Mouse (Mus musculus) myocyte (in vitro differentiated cells): Measurements from ENCODE around the gene Galnt4. TPM values are rescaled to one million over a fixed set of nuclear protein-coding genes. Genes with fewer than 3 reads are reported as not detected.

Experiments used
- H3K27me3 ChIP-seq: one replicate; pipeline ENCODE4 v1.6.1; 2011; ENCODE audit not compliant: control insufficient read depth, insufficient read depth, insufficient read length
- H3K36me3 ChIP-seq: one replicate; pipeline ENCODE4 v1.6.1; 2011; ENCODE audit not compliant: control insufficient read depth, insufficient read depth
- H3K4me2 ChIP-seq: one replicate; pipeline ENCODE4 v1.6.1; 2011; ENCODE audit warnings: low read depth, control low read depth
- H3K4me3 ChIP-seq: one replicate; pipeline ENCODE4 v1.5.1; 2011; ENCODE audit warnings: mild to moderate bottlenecking, control low read depth, moderate library complexity
- H3K79me2 ChIP-seq: one replicate; pipeline ENCODE4 v1.6.1; 2011; ENCODE audit not compliant: control insufficient read depth, insufficient read depth
- H3ac ChIP-seq: one replicate; pipeline ENCODE4 v1.6.1; 2011; ENCODE audit not compliant: control insufficient read depth, insufficient read length
- CEBPB ChIP-seq: IDR thresholded peaks from 2 replicates; pipeline ENCODE4 v1.6.1; 2011; ENCODE audit warnings: mild to moderate bottlenecking, moderate library complexity; ENCODE audit not compliant: poor library complexity, insufficient read depth, severe bottlenecking
- E2F4 ChIP-seq: IDR thresholded peaks from one replicate; pipeline ENCODE4 v1.6.1; 2011; ENCODE audit warnings: mild to moderate bottlenecking, control low read depth, moderate library complexity; ENCODE audit not compliant: insufficient read depth
- MAX ChIP-seq: IDR thresholded peaks from one replicate; pipeline ENCODE4 v1.6.1; 2011; ENCODE audit warnings: low read depth, mild to moderate bottlenecking, control low read depth
- MYOD1 ChIP-seq, 3 experiments: IDR thresholded peaks; one replicate each; pipeline ENCODE4 v1.6.1; 2011; ENCODE audit warnings: control low read depth in 2 of 3, low read depth in 2 of 3, mild to moderate bottlenecking in 2 of 3, moderate library complexity in 1 of 3; ENCODE audit not compliant: insufficient read length in 2 of 3, control insufficient read depth in 1 of 3
- MYOG ChIP-seq, 3 experiments: IDR thresholded peaks; one replicate each; pipeline ENCODE4 v1.6.1; 2011; ENCODE audit warnings: control low read depth in 2 of 3, low read depth in 2 of 3, mild to moderate bottlenecking in 2 of 3; ENCODE audit not compliant: insufficient read length in 2 of 3, control insufficient read depth in 1 of 3, insufficient read depth in 1 of 3
- POLR2A ChIP-seq: IDR thresholded peaks from one replicate; pipeline ENCODE4 v1.6.1; 2011; ENCODE audit warnings: low read depth, mild to moderate bottlenecking, control low read depth, moderate library complexity; ENCODE audit not compliant: insufficient read length
- POLR2AphosphoS2 ChIP-seq: IDR thresholded peaks from one replicate; pipeline ENCODE4 v1.6.1; 2011; ENCODE audit warnings: low read depth, control low read depth; ENCODE audit not compliant: insufficient read length
- REST ChIP-seq: IDR thresholded peaks from one replicate; pipeline ENCODE4 v1.6.1; 2011; ENCODE audit warnings: mild to moderate bottlenecking, control low read depth, moderate library complexity; ENCODE audit not compliant: insufficient read depth, insufficient read length
- SRF ChIP-seq: IDR thresholded peaks from one replicate; pipeline ENCODE4 v1.6.1; 2011; ENCODE audit warnings: low read depth; ENCODE audit not compliant: control insufficient read depth, insufficient read length
- TCF12 ChIP-seq: IDR thresholded peaks from one replicate; pipeline ENCODE4 v1.6.1; 2011; ENCODE audit warnings: mild to moderate bottlenecking, control low read depth; ENCODE audit not compliant: poor library complexity, insufficient read depth, severe bottlenecking
- TCF3 ChIP-seq: IDR thresholded peaks from one replicate; pipeline ENCODE4 v1.6.1; 2011; ENCODE audit warnings: low read depth, control low read depth; ENCODE audit not compliant: insufficient read length
- USF1 ChIP-seq: IDR thresholded peaks from one replicate; pipeline ENCODE4 v1.6.1; 2011; ENCODE audit warnings: low read depth, mild to moderate bottlenecking, control low read depth, moderate library complexity
- polyA plus RNA-seq: library from polyadenylated mRNA; unstranded; fragments of >200 nt; fragmentation: generic; extraction: Trizol; gene quantifications from one replicate; pipeline ENCODE4 v1.2.1, GENCODE M21; 2012; ENCODE audit warnings: missing spikeins

The Galnt4 gene
- polyA plus RNA-seq = 4.7 TPM

- no peaks in the 10 kb centered on the region for H3K36me3 ChIP-seq
- TF ChIP-seq POLR2A (peak; percentile 49), POLR2AphosphoS2 (no peak), MAX (peak; percentile 26)
- H3K4me2 ChIP-seq = peak within 1 kb of the TSS; percentile 100
- peaks cover 12% of the 10 kb centered on the region for H3K79me2 ChIP-seq
- peak within 1 kb of the TSS; percentile 48 for H3ac ChIP-seq
- H3K4me3 ChIP-seq = peak within 1 kb of the TSS; percentile 85
- H3K27me3 ChIP-seq = no peaks in the 10 kb centered on the region
These were observed at the start of gene Galnt4 for GRCm38 (mm10) chr10:99107964-99108363. Gene Galnt4, plus strand, starts transcription at chr10:99108159.

- Histone ChIP-seq H3ac (no peak overlapping the region), H3K4me3 (no peak overlapping the region), H3K79me2 (no peaks in the 10 kb centered on the region), H3K27me3 (no peaks in the 10 kb centered on the region), H3K4me2 (no peak overlapping the region), H3K36me3 (no peaks in the 10 kb centered on the region)
- TF ChIP-seq MAX (no peak), MYOD1 (IDR thresholded peaks at IDR 0.05; ENCODE audit: control insufficient read depth in 1 of 3, insufficient read length in 2 of 3, low read depth in 2 of 3) (no peak), E2F4 (no peak), USF1 (no peak), POLR2AphosphoS2 (no peak), REST (no peak), MYOG (IDR thresholded peaks at IDR 0.05; ENCODE audit: control insufficient read depth in 1 of 3, insufficient read depth in 1 of 3, insufficient read length in 2 of 3, low read depth in 2 of 3) (no peak), SRF (no peak), TCF12 (no peak), TCF3 (no peak), CEBPB (no peak), POLR2A (no peak)
These were observed 47.4 kb upstream of the Galnt4 start for GRCm38 (mm10) chr10:99060588-99060987.

GRCm38 (mm10) chr10:99061418-99061817 is 46.5 kb upstream of the Galnt4 start:
- no peak overlapping the region for H3K4me3 ChIP-seq
- TF ChIP-seq TCF3 = no peak
- no peak for TF ChIP-seq REST
- H3K36me3 ChIP-seq = no peaks in the 10 kb centered on the region
- H3ac ChIP-seq = no peak overlapping the region
- H3K79me2 ChIP-seq = no peaks in the 10 kb centered on the region
- H3K4me2 ChIP-seq = no peak overlapping the region
- H3K27me3 ChIP-seq = no peaks in the 10 kb centered on the region

- no peak for TF ChIP-seq POLR2AphosphoS2
- TF ChIP-seq SRF = no peak
- TF ChIP-seq REST = no peak
- no peak for TF ChIP-seq TCF3
- no peak for TF ChIP-seq USF1
- no peak for TF ChIP-seq POLR2A
- H3K79me2 ChIP-seq = no peaks in the 10 kb centered on the region
- H3K36me3 ChIP-seq = no peaks in the 10 kb centered on the region
- peak overlapping the region; percentile 36 for H3K4me2 ChIP-seq
- no peak overlapping the region for H3K4me3 ChIP-seq
- H3ac ChIP-seq = no peak overlapping the region
- no peaks in the 10 kb centered on the region for H3K27me3 ChIP-seq
These were observed 45.4 kb upstream of the Galnt4 start for GRCm38 (mm10) chr10:99062546-99062945.

- Histone ChIP-seq H3ac (no peak overlapping the region), H3K79me2 (no peaks in the 10 kb centered on the region), H3K27me3 (no peaks in the 10 kb centered on the region), H3K4me2 (no peak overlapping the region), H3K36me3 (no peaks in the 10 kb centered on the region), H3K4me3 (no peak overlapping the region)
- TF ChIP-seq POLR2AphosphoS2 (no peak), USF1 (no peak), POLR2A (no peak), REST (no peak), MAX (no peak), SRF (no peak), MYOG (IDR thresholded peaks at IDR 0.05; ENCODE audit: control insufficient read depth in 1 of 3, insufficient read depth in 1 of 3, insufficient read length in 2 of 3, low read depth in 2 of 3) (no peak), E2F4 (no peak), CEBPB (no peak), TCF3 (no peak), TCF12 (no peak), MYOD1 (IDR thresholded peaks at IDR 0.05; ENCODE audit: control insufficient read depth in 1 of 3, insufficient read length in 2 of 3, low read depth in 2 of 3) (no peak)
These were observed 31.7 kb upstream of the Galnt4 start for GRCm38 (mm10) chr10:99076113-99076895.

- Histone ChIP-seq H3ac (no peak overlapping the region), H3K4me3 (no peak overlapping the region), H3K4me2 (no peak overlapping the region), H3K79me2 (no peaks in the 10 kb centered on the region), H3K36me3 (no peaks in the 10 kb centered on the region), H3K27me3 (no peaks in the 10 kb centered on the region)
- TF ChIP-seq E2F4 (no peak), REST (no peak)
These were observed 29.3 kb upstream of the Galnt4 start for GRCm38 (mm10) chr10:99078621-99079020.
